Mouse (Mus musculus): Measurements from ENCODE around the gene Ambp. TPM values are rescaled to one million over a fixed set of nuclear protein-coding genes. Genes with fewer than 3 reads are reported as not detected.

Gene Ambp
- total RNA-seq, 2 experiments from 2014 or later, result not detected

DNA sequence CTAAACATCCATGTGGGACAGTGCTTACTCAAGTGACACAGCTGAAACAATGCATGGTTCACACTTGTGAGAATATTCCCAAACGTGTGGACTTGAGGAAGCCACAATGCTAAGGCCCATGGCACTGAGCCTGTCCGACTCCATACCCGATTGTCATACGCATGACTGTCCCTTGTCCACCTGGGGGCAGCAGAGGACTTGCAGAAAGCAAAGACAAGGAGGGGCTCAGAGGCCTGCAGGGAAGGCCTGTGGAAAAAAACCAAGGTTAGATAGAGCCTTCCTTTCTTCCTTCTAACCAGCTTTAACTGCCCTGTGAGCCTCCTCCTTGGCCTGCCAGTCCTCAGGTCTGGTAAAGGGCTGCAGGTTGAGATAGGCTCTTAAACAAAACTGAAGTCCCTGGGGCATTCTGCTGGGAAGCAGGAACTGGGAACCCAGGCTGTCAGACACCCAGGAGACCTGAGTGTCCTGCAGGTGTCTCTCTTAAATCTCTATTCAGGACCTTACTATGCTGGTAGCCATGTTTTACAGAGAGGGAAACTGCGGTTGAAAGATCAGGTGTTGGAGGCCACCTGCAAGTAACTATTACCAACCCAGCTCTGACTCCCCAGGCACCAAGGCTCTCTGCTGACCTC, 4.5 kb upstream of the Ambp start:
- H3K27ac ChIP-seq, result no peak overlapping the region
- peak; percentile 96 for TF ChIP-seq CTCF (IDR thresholded peaks at IDR 0.05)
- intact Hi-C loops (cut with DNase I), result loop anchor here (1.0 kb wide), 2 partner anchors 148 to 160 kb away; no protein-coding TSS in a partner anchor
- no peak overlapping the region for H3K4me3 ChIP-seq
- peak; percentile 78 to 85 for DNase-seq (ENCODE audit: extremely low spot score in 1 of 2, low spot score in 2 of 2)

DNA sequence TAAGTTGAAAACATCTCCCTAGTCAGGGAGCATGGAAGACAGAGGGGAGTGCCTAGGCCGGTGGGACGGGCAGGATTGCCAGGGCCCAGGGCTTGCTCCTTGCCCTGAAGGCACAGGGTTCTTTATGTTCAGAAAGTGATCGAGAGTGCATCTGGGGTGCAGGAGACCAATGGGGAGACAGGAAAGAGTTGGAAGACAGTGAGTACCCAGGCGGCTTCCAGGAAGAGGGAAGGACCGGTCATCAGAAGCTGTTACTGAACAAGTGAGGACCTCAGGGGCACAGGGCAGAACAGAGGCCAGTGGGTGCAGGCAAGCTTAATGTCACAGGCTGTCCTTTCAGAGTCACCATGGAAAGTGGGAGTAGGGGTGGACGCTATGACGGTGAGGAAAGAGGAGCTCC, 3.6 kb upstream of the Ambp start:
- no peak for TF ChIP-seq CTCF (IDR thresholded peaks at IDR 0.05)
- intact Hi-C loops (cut with DNase I), result no loop called here
- no peak for DNase-seq (ENCODE audit: extremely low spot score in 1 of 2, low spot score in 2 of 2)

DNA sequence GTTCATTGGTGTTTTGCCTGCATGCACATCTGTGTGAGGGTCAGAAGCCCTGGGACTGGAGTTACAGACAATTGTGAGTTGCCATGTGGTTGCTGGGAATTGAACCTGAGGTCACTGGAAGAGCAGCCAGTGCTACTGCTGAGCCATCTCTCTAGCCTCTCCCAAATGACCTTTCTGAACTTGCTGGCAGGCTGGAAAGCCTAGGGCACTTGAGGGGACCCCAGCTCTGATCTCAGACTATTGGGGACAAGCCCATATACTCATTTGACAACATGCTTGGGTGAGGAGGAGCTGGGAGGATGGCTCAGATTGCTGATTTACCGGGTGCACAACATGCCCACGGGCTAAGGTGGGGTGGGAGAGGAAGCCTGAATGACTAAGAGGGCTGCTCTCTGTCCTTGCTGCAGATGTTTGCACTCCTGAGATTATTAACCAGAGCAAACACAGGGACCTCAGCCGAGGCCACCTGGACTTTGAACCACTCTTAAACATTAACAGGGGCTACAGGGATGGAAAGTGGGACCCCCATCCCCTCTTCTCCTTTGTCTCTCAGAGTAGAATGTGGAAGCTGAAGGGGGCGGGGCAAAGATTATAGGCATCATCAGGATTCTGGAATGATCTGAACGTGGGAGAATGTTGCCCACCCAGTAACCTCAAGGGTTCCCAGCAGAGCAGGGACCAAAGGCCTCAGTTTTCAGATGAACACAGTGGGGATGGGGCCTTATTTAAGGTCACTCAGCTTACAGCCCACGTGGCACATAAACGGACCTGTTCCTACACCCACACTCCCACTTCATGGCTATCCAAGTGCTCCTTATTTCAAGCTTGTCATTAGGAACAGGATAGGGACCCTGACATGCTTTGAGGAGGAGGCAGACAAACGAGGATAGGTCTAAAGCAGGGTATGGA, 2.4 kb upstream of the Ambp start:
- no peak for DNase-seq (ENCODE audit: extremely low spot score in 1 of 2, low spot score in 2 of 2)
- Histone ChIP-seq H3K27ac (no peak overlapping the region), H3K4me3 (no peak overlapping the region)
- no peak for TF ChIP-seq CTCF (IDR thresholded peaks at IDR 0.05)
- intact Hi-C loops (cut with DNase I), result no loop called here

More for the DNA sequence above, 3.6 kb upstream of the Ambp start:
- Histone ChIP-seq H3K27ac (no peak overlapping the region), H3K4me3 (no peak overlapping the region)

DNA sequence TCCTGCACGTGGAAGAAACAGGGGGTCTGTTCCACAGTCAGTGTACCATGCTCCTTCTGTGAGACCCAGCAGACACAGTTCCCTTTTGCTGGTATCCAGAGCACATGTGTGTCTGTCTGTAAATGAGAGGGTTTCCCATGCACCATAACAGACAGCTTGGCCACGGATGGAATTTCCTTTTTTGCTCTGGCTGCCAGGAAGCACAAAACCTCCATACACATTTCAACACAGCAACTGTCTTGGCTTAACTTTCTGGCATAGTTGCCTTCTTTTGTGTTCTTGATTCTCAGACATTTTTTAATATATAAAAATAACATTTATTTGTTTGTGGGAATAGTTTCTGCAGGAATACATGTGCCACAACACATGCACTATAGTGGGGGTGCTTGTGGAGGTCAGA, 997 bp upstream of the Ambp start:
- TF ChIP-seq CTCF (IDR thresholded peaks at IDR 0.05), result no peak
- intact Hi-C loops (cut with DNase I), result no loop called here
- H3K4me3 ChIP-seq, result no peak overlapping the region
- no peak overlapping the region for H3K27ac ChIP-seq
- DNase-seq (ENCODE audit: extremely low spot score in 1 of 2, low spot score in 2 of 2), result no peak

DNA sequence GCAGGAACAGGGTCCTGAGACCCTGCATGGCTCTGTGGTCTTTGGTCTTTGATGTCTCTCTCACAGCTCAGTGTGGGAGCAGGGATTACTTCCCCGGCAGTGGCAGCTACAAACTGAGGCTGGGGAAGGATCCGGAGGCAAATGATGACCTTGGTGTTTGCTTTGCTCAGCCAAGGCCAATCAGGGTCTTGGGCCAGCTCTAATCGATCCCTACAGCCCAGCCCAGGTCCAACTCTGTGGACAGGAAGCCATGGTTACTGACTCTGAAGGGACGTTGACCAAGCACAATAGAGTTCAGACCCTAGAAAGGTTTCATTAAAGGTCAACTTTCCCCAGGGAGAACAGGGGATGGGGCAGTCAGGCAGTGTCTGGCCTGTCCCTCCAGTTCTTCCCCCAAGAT, 571 bp downstream of the Ambp start:
- no peak overlapping the region for H3K27ac ChIP-seq
- H3K4me3 ChIP-seq, result no peak overlapping the region
- DNase-seq (ENCODE audit: extremely low spot score in 1 of 2, low spot score in 2 of 2), result no peak
- no peak for TF ChIP-seq CTCF (IDR thresholded peaks at IDR 0.05)
- intact Hi-C loops (cut with DNase I), result no loop called here

DNA sequence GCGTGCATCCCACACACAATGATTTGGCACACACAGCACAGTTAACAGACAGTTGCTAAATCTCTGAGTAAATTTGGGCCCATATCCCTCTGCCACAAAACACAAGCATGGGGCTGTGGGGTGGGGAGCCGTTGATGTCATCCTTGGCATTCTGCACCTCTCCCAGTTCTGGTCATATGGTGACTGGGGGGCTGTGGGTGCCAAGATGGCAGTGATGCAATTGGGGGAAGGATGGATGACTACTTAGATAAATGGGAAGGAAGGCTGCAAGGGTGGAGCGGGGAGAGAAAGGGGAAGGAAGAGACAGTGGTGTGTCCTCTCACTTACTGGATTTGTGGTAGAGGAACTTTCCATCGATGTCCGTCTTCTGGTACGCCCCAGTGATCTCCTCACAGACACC, 3.5 kb downstream of the Ambp start:
- Histone ChIP-seq H3K27ac (no peak overlapping the region), H3K4me3 (no peak overlapping the region)
- DNase-seq (ENCODE audit: extremely low spot score in 1 of 2, low spot score in 2 of 2), result no peak
- intact Hi-C loops (cut with DNase I), result no loop called here
- no peak for TF ChIP-seq CTCF (IDR thresholded peaks at IDR 0.05)

DNA sequence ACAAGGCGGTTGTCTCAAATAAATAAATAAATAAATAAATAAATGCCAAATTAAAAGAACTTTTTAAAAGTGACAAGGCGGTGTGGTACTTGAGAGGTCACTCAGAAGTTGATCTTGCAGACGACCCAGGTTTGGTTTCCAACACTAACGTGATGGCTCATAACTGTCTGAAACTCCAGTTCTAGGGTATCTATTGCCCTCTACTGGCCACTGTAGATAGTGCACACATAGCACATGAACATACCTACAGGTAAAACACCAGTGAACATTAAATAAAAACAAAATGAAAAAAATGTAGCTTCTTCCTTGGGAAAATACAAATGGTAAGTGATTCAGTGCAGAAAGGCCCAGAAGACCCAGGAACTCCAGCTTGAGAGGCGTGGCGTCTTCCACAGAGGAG, 7.3 kb downstream of the Ambp start:
- DNase-seq (ENCODE audit: extremely low spot score in 1 of 2, low spot score in 2 of 2), result no peak
- no peak overlapping the region for H3K27ac ChIP-seq

DNA sequence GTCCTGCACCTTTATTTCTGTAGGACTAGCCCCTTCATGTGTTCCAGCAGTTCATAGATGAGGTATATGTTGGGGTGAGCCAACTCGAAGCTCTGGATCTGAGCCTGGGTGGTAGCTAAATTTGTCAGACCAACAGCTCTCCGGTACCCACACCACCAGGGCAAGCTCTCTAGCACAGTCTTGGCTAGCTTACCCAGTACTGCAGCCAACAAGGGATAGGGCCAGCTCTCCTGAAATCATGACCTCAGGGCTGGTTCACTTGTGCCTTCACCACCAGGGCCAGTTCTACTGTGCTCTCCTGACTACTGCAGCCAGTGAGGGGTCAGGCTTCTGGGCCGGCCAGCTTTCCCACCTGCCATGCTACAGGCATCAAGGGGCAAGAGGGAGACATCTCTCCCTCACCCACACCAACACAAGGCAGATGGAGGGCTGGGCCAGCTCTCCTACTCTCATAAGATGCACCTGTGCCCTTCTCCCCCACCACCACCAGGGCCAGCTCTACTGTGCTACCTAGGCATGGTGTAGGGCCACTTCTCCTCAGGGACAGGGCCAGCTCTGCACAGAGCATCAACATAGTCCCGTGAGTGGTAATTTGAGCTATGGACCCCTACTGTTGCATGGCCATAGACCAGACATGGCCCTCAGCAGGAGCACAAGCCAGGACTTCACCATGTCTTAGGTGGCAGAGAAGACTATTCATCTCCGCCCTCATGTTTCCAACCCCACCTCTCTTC, 24.5 kb downstream of the Ambp start:
- DNase-seq (ENCODE audit: extremely low spot score in 1 of 2, low spot score in 2 of 2), result no peak
- no peak overlapping the region for H3K27ac ChIP-seq
- no peak overlapping the region for H3K4me3 ChIP-seq
- intact Hi-C loops (cut with DNase I), result loop anchor here (10.0 kb wide), 1 partner anchor 575 kb away; the partner anchor contains the start of gene Rgs3
- TF ChIP-seq CTCF (IDR thresholded peaks at IDR 0.05), result no peak

More for the DNA sequence above, 7.3 kb downstream of the Ambp start:
- no peak; the same call in none of the 2 replicates for TF ChIP-seq CTCF (IDR thresholded peaks at IDR 0.05)
- H3K4me3 ChIP-seq, result no peak overlapping the region
- intact Hi-C loops (cut with DNase I), result no loop called here

DNA sequence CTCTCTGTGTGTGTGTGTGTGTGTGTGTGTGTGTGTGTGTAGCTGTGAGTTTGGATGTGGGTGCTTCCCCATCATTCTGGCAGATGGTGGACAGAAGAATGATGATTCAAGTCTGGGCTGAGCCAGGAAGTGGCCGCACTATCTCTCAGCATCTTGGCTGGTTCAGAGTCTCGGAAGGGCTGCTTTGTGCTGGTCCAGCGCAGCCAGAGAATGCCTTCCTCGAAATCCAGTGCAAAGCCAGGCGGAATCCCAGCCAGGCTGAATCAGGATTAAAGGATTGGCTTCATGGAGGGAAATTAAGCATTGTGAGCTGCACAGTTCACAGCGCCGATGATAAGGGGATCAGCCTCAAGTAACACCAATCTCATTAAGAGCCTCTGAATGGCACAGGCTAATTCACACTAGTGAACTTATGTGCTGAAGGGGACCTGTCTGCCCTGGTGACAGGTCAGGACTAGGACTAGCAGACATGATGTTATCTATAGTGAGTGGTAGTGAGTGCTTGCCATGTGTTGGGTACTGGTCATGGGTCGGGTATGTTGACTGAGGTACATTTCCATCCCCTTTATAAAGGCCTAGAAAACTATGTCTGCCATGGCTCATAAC, 29.6 kb downstream of the Ambp start:
- peak in 1 of 2 experiments; percentile 24 for DNase-seq (ENCODE audit: extremely low spot score in 1 of 2, low spot score in 2 of 2)
- intact Hi-C loops (cut with DNase I), result loop anchor here (10.0 kb wide), 1 partner anchor 570 kb away; the partner anchor contains the start of gene Rgs3
- no peak overlapping the region for H3K27ac ChIP-seq

DNA sequence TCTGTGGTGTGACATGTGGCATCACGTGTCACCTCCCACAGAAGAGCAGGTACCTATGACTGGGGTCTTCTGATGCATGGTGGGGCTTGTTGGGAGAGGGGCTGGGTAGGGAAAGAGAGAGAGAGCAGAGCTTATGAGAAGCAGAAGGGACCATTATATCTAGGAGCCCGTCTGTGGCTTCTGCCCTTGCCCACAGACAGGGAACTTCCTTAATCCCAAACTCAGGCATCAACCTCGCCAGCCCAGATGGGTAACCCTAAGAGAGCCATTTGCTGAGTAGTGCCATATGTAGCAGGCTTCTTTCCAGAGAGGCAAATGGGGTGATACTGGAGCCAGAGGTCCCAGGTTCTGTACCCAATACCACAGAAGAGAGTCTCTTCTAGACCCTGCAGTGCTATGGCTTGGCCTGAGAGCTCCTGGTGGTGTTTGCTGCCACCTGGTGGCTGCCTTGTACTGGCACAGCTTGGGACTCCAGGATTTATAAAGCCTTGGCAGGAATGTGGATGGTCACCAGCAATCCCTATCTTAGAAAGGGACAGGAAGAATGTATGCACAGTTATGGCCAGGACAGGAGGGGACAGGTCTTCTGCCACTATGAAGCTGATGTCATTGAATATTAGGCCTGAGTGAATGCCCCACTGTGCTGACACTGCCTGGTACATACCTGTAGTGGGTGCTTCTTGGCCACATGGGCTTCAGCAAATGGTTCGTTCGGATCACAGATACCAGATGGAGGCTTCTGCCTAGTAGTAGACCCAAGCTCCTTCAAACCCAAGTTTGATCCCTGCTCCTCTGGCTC, 35.8 kb downstream of the Ambp start:
- intact Hi-C loops (cut with DNase I), result loop anchor here (1.0 to 5.0 kb wide), 4 partner anchors 152 to 339 kb away; partner anchors contain the start of gene Zfp618
- peak; percentile 97 for TF ChIP-seq CTCF (IDR thresholded peaks at IDR 0.05)
- no peak overlapping the region for H3K4me3 ChIP-seq
- H3K27ac ChIP-seq, result no peak overlapping the region
- peak; percentile 79 to 86 for DNase-seq (ENCODE audit: extremely low spot score in 1 of 2, low spot score in 2 of 2)

More for the DNA sequence above, 29.6 kb downstream of the Ambp start:
- no peak overlapping the region for H3K4me3 ChIP-seq
- no peak for TF ChIP-seq CTCF (IDR thresholded peaks at IDR 0.05)

DNA sequence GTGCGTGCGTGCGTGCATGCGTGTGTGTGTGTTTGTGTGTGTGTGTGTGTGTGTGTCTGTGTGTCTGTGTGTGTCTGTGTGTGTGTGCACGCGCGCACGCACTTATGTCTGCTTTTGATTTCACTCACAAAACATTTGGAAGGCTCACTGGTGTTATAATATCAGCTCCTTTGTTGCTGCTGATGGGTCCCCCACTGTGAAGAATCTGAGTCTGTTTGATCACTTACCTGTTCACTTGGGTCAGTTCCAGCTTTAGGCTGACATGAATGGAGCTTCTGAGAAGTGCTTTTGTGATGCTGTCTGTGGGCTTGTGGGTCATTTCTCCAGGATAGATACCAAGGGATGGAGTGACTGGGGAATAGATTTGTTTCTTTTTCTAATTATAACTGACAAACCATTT, 48.9 kb downstream of the Ambp start:
- Histone ChIP-seq H3K4me3 (no peak overlapping the region), H3K27ac (no peak overlapping the region)
- intact Hi-C loops (cut with DNase I), result no loop called here
- no peak for TF ChIP-seq CTCF (IDR thresholded peaks at IDR 0.05)
- DNase-seq (ENCODE audit: extremely low spot score in 1 of 2, low spot score in 2 of 2), result no peak
